Mouse (Mus musculus) erythroblast, embryonic 14.5 days (primary cell): ENCODE results near the gene Nmral1.

Experiments
- GATA1 ChIP-seq: IDR thresholded peaks from 2 replicates; pipeline ENCODE4 v1.6.1; 2012; ENCODE audit warnings: low read length, inconsistent platforms, mixed read lengths
- TAL1 ChIP-seq: IDR thresholded peaks from 3 replicates; pipeline ENCODE4 v1.6.1; 2012; ENCODE audit warnings: low read length, inconsistent platforms, mixed read lengths

DNA sequence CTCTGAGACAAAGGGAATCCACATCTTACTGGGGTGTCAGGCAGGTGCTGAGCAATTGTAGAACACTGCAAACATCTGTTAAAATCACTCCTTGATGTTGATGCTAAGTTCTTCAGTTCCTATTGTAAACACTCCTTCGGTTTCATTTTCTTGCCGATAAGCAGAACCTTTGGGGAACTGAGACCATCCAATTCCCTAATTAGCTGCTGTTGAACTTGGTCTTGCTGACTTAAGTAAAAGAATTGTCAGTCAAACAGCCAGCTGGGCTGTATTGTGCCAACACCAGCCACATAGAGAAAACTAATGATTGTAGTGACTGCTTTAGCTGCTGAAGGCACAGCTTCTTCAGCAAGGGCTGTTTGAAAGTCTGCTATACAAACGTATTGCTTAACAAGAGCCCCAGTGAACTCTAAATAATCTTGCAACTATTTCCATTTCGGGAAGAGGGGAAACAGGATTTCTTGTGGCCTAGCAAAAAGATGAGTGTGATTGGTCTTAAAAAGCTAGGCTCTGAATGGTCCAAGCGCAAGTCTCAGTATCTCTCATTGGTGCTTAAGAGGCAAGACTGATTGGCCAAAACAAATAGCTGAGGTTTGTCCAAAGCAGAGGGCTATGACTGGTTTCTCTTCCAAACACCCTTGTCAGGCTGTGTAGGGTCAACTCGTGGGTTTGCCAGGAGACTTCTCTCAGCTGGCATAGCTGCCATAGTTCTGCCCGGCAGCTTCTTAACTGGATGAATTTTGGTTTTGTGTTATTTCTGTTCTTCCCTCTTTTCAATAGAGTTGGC, 3.2 kb upstream of the Nmral1 start:
- no peak for TF ChIP-seq TAL1
- no peak for TF ChIP-seq GATA1
